Mouse (Mus musculus) hindbrain, embryonic 16.5 days (tissue): Measurements from ENCODE around the gene Large2. TPM values are rescaled to one million over a fixed set of nuclear protein-coding genes. Genes with fewer than 3 reads are reported as not detected.

Experiments used
- ATAC-seq: fragments of 200-750 bp; cut with Nextera tagmentation; 2 replicates; pipeline ENCODE4 v1.8.0; 2017; ENCODE audit warnings: moderate TSS enrichment, moderate library complexity
- H3K27ac ChIP-seq: fragments of 300-500 bp; sonication (generic); 2 replicates; pipeline ENCODE4 v1.5.1; 2014; ENCODE audit warnings: low read depth, mild to moderate bottlenecking, control low read depth, low read length, moderate library complexity
- H3K27me3 ChIP-seq: fragments of 300-500 bp; sonication (generic); replicated peaks from 2 replicates; pipeline ENCODE4 v1.6.1; 2014; ENCODE audit warnings: low read length; ENCODE audit not compliant: control insufficient read depth, insufficient read depth
- H3K36me3 ChIP-seq: fragments of 300-500 bp; sonication (generic); 2 replicates; pipeline ENCODE4 v1.6.1; 2014; ENCODE audit warnings: mild to moderate bottlenecking, low read length, moderate library complexity, mixed read lengths; ENCODE audit not compliant: control insufficient read depth, insufficient read depth
- H3K4me1 ChIP-seq: fragments of 300-500 bp; sonication (generic); 2 replicates; pipeline ENCODE4 v1.6.1; 2014; ENCODE audit warnings: low read depth, low read length; ENCODE audit not compliant: control insufficient read depth, insufficient read depth
- H3K4me2 ChIP-seq: fragments of 300-500 bp; sonication (generic); 2 replicates; pipeline ENCODE4 v1.6.1; 2014; ENCODE audit warnings: mild to moderate bottlenecking, low read length, control low read depth, moderate library complexity
- H3K4me3 ChIP-seq: fragments of 300-500 bp; sonication (generic); 2 replicates; pipeline ENCODE4 v1.5.1; 2014; ENCODE audit warnings: mild to moderate bottlenecking, low read length, control low read depth, moderate library complexity
- H3K9ac ChIP-seq: fragments of 300-500 bp; sonication (generic); 2 replicates; pipeline ENCODE4 v1.6.1; 2014; ENCODE audit warnings: low read depth, mild to moderate bottlenecking, control low read depth, low read length, moderate library complexity
- H3K9me3 ChIP-seq: fragments of 300-500 bp; sonication (generic); 2 replicates; pipeline ENCODE4 v1.6.1; 2014; ENCODE audit warnings: mild to moderate bottlenecking, low read length, moderate library complexity; ENCODE audit not compliant: control insufficient read depth
- WGBS: fragments of 180-500 bp; shearing (Covaris S2); extraction: QIAGEN DNeasy Blood & Tissue Kit; methylation state at CpG from one replicate; pipeline ENCODE4 v1.1.7; 2014; 5-methylcytosine and 5-hydroxymethylcytosine counted together
- polyA plus RNA-seq: library from polyadenylated mRNA; unstranded; fragments of >200 nt; fragmentation: Nextera tagmentation; extraction: Ambion mirVana; gene quantifications from 2 replicates; pipeline ENCODE4 v1.2.1, GENCODE M21; 2015

Gene Large2
- polyA plus RNA-seq, 1 experiment from 2014 or later = 1.7 TPM

DNA sequence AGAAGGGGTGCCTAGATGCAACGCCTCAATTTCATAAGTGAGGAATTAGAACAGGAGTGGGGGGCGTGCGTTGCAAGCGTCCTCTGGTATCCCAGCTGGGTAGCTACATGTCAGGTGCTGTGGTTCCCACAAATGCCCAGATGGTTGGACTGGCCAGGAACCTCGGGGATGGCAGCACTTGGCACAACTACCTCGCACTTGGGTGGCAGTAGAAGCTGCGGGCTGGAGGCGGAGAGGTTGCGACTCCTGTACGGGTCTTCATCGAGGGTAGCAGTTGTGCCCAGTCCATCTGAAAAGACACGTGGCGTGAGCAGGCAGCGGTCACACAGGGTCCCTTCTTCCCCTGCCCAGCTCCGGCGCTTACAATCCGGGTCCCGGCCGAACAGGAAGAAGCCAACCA, 4.3 kb downstream of the Large2 start:
- ATAC-seq = no peak
- Histone ChIP-seq H3K9me3 (no peaks in the 10 kb centered on the region), H3K4me1 (peaks cover 27% of the 10 kb centered on the region), H3K4me3 (peak overlapping the region; percentile 33), H3K4me2 (peak overlapping the region; percentile 56), H3K27me3 (peaks cover 10% of the 10 kb centered on the region), H3K27ac (no peak overlapping the region), H3K9ac (peak overlapping the region; percentile 55), H3K36me3 (no peaks in the 10 kb centered on the region)
- 10% methylated on average over 17 of the region's 19 CpGs for WGBS

DNA sequence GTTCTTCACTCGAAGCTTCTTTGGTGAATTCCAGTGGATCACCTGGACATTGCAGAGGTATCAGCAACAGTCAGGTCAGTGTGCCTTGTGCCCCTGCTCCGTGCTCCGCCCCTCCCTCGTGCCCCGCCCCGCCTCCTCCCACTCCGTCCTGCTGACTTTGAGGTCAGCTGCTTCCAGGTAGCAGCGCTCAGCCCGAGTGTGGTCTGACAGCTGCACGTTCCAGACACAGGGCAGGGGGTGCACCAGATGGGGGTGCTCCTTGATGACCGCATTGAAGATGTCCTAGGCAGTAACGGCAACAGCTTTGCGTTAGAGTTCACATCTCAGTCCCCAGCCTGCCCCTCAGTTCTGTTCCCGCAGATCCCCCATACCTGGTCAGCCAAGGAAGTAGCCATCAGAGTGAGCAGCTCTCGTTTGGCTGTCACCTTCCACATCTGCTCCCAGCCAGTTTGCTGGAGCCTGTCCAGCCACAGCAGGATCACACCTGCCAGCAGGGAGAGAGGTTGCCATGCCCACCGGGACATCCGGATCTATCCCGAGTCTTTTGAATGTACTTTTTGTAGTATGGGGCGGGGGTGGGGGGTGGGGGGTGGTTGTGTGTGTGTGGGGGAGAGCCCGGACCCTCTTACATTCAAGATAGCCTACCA, 7.2 kb downstream of the Large2 start:
- Histone ChIP-seq H3K4me3 (no peak overlapping the region), H3K4me1 (peaks cover 17% of the 10 kb centered on the region), H3K27me3 (peaks cover 10% of the 10 kb centered on the region), H3K4me2 (no peak overlapping the region), H3K9me3 (no peaks in the 10 kb centered on the region), H3K9ac (no peak overlapping the region), H3K27ac (no peak overlapping the region), H3K36me3 (peaks cover 3% of the 10 kb centered on the region; the same call in 1 of the 2 replicates)
- no peak for ATAC-seq
- WGBS = 48% methylated on average over 20 of the region's 20 CpGs

DNA sequence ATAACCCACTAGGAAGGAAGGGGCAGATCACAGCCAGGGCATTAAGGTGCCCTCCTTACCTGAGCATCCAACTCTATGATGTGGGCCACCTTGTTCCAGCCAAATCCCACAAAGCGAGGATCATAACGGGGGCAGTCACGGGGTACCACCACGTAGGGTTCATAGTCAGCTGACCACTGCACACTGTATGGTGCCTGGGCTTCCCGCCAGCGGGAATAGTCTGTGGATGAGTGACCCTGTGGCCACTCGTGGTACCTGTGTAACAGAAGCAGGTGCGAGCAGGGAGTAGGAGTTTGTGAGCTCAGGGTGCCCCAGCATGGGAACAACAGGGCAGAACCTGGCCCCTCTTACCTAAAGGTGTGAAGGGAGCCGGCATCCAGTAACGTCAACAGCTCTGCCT, 9.1 kb downstream of the Large2 start:
- no peaks in the 10 kb centered on the region for H3K9me3 ChIP-seq
- peaks cover 2% of the 10 kb centered on the region for H3K4me1 ChIP-seq
- no peak overlapping the region for H3K9ac ChIP-seq
- H3K4me3 ChIP-seq = no peak overlapping the region
- no peak overlapping the region for H3K27ac ChIP-seq
- 90% methylated on average over 10 of the region's 10 CpGs for WGBS
- no peak for ATAC-seq
- no peak overlapping the region for H3K4me2 ChIP-seq
- H3K36me3 ChIP-seq = peaks cover 3% of the 10 kb centered on the region; the same call in 1 of the 2 replicates
- peaks cover 6% of the 10 kb centered on the region for H3K27me3 ChIP-seq

DNA sequence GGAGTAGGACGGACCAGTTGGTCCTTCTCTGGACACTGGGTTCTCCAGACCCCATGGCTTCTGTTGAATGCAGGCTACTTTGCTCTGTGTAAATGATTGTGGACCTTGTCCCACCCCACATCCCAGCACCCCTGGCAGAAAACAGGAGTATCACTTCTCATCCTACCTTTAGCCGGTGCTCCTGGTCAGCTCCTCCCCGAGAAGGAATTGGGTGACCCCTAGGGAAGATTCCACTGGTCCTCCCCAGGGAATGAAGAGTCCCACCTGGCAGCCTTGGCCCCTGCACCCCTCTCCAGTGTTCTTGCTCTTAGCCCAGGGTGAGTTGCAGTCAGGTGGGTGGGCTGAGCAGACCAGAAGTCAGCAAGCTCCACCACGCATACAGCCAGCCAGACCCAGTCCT, 10.6 kb downstream of the Large2 start:
- H3K27ac ChIP-seq = no peak overlapping the region
- H3K4me3 ChIP-seq = no peak overlapping the region
- no peaks in the 10 kb centered on the region for H3K4me1 ChIP-seq
- H3K9me3 ChIP-seq = no peaks in the 10 kb centered on the region
- H3K27me3 ChIP-seq = no peaks in the 10 kb centered on the region
- H3K36me3 ChIP-seq = peaks cover 7% of the 10 kb centered on the region
- no peak overlapping the region for H3K4me2 ChIP-seq
- H3K9ac ChIP-seq = no peak overlapping the region
- ATAC-seq = no peak
- 91% methylated on average over 4 of the region's 4 CpGs for WGBS

DNA sequence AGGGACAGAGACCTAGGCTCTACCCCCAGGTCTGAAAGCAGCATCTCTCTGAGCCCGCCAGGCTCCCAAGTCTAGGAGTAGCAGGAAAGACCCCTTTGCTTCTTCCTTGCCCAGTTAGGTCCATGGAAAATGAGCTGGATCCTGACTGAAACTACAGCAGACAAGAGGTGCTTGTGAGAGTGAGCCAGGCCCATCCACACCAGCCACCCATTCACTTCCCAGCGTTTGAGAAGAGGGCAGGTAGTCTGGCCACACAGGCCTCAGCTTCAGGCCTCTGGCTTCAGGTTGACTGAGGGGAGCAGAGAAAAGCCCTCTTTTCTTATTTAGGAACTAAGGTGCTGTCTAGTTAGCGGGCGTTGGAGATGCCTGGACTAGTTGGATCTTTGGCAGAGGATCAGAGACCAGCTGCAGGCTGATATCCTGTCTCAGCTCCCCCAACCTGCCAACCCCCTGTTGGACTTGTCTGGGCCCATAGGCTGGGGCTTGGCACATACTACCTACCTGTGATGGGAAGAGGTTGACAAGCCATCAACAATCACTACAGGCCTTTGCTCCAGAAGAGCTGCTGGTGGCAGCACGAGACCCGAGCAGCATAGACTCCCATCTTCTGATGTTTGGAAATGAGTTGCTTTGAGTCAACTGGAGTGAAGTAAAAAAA, 12.0 kb downstream of the Large2 start:
- WGBS = 89% methylated on average over 6 of the region's 6 CpGs

DNA sequence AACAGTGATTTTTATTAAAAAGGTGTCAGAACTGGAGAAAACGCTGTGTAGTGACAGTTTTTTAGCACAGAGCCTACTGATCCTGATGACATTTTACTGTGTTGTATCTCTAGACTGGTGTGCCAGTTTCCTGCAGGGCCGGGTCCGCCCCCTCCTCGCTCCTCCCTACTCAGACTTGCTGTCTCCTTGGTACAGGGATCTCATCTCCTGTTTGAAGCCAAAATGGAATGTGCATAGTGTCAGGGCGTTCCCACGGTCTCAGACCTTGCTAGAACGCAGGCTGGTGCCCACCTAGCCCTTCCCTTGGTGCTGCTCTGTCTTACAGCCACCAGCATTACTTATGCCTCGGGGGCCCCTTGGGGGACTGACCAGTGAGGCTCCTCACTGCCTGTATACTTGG, 12.9 kb downstream of the Large2 start:
- ATAC-seq = no peak
- no peak overlapping the region for H3K27ac ChIP-seq
- H3K4me2 ChIP-seq = no peak overlapping the region
- H3K36me3 ChIP-seq = peaks cover 15% of the 10 kb centered on the region
- H3K9me3 ChIP-seq = no peaks in the 10 kb centered on the region
- no peak overlapping the region for H3K9ac ChIP-seq
- H3K27me3 ChIP-seq = no peaks in the 10 kb centered on the region
- H3K4me1 ChIP-seq = no peaks in the 10 kb centered on the region
- no peak overlapping the region for H3K4me3 ChIP-seq
- WGBS = 81% methylated on average over 8 of the region's 8 CpGs

More for the DNA sequence above, 12.0 kb downstream of the Large2 start:
- Histone ChIP-seq H3K27ac (no peak overlapping the region), H3K27me3 (no peaks in the 10 kb centered on the region), H3K36me3 (peaks cover 12% of the 10 kb centered on the region), H3K4me1 (no peaks in the 10 kb centered on the region), H3K9me3 (no peaks in the 10 kb centered on the region), H3K4me3 (no peak overlapping the region), H3K4me2 (no peak overlapping the region), H3K9ac (no peak overlapping the region)
- no peak for ATAC-seq

DNA sequence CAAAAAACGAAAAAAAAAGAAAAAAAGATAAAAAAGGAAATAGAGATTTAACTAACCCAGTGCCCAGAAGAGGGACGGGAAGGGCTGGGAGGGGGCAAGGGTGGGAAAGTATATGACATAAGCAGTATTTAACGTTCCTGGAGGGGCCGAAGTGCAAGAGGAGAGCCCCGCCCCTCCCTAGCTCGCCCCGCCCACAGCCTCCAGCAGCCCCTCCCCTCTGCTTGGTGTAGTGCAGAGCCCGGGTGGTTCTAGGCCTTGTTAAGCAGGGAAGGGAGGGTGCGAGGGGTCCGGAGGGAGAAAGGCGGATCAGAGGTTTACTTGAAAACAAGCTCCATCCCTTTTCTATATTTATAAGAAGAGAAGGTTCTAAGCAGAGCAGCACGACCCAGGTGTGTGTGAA, 13.8 kb downstream of the Large2 start:
- no peaks in the 10 kb centered on the region for H3K4me1 ChIP-seq
- peak overlapping the region; percentile 34; the same call in 1 of the 2 replicates for H3K27ac ChIP-seq
- ATAC-seq = peak; percentile 48; the same call in 1 of the 2 replicates
- no peak overlapping the region for H3K4me2 ChIP-seq
- peaks cover 16% of the 10 kb centered on the region for H3K36me3 ChIP-seq
- H3K9me3 ChIP-seq = no peaks in the 10 kb centered on the region
- WGBS = 24% methylated on average over 12 of the region's 12 CpGs
- no peak overlapping the region for H3K4me3 ChIP-seq
- H3K27me3 ChIP-seq = no peaks in the 10 kb centered on the region
- H3K9ac ChIP-seq = no peak overlapping the region

DNA sequence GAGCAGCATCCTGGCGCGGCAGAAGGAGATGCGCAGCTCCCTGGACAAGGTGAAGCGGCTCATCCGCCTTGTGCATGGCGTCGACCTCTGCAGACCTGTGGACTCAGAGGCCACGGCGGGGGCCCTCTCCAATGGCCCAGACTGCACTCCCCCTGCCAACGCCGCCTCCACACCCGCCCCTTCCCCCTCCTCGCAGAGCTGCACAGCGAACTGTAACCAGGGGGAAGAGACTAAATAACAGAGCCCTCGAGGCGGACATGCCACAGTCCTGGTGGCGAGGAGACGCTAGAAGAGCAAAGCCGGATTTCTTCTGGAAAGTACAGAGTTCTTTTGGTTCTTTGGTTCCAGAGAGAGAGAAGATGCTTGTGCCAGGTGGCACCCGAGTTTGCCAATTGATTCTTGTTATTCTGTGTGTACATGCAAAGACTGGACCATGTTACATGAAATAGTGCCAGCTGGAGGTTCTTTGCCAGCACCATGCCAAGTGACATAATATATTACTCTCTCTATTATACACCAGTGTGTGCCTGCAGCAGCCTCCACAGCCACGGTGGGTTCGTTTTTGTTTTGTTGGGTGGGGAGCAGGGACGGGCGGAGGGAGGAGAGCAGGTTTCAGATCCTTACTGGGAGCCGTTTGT, 14.4 kb downstream of the Large2 start:
- no peak overlapping the region for H3K9ac ChIP-seq
- ATAC-seq = peak; percentile 66
- no peak overlapping the region for H3K27ac ChIP-seq
- peaks cover 16% of the 10 kb centered on the region for H3K36me3 ChIP-seq
- WGBS = 60% methylated on average over 21 of the region's 25 CpGs
- no peaks in the 10 kb centered on the region for H3K27me3 ChIP-seq
- H3K4me2 ChIP-seq = no peak overlapping the region
- no peaks in the 10 kb centered on the region for H3K4me1 ChIP-seq
- no peaks in the 10 kb centered on the region for H3K9me3 ChIP-seq
- H3K4me3 ChIP-seq = no peak overlapping the region

DNA sequence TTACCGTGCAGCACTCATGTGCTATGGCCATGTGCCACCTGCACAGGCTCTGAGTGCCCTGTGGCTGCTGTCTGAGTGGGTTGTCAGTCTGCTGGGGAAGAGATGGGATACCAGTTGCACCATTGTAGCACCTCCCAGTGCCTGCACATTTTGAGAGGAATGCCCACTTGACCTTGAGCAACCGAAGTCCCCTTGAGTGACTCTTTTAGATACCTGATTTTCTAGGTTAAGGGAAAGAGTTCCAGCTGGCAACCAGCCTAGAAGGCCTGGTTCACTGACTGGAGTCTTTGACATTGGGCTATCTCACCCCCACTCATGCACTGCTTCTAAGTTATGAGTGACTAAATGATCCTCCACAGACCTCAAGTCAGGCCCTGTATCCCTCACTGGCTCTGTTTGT, 15.4 kb downstream of the Large2 start:
- Histone ChIP-seq H3K9ac (no peak overlapping the region), H3K4me1 (no peaks in the 10 kb centered on the region), H3K36me3 (peaks cover 16% of the 10 kb centered on the region), H3K4me3 (no peak overlapping the region), H3K9me3 (no peaks in the 10 kb centered on the region), H3K27me3 (no peaks in the 10 kb centered on the region), H3K4me2 (no peak overlapping the region), H3K27ac (no peak overlapping the region)
- no peak for ATAC-seq
- 91% methylated on average over 2 of the region's 2 CpGs for WGBS
